Mouse (Mus musculus): ENCODE results near the gene Lrrc27.

Gene Lrrc27

DNA sequence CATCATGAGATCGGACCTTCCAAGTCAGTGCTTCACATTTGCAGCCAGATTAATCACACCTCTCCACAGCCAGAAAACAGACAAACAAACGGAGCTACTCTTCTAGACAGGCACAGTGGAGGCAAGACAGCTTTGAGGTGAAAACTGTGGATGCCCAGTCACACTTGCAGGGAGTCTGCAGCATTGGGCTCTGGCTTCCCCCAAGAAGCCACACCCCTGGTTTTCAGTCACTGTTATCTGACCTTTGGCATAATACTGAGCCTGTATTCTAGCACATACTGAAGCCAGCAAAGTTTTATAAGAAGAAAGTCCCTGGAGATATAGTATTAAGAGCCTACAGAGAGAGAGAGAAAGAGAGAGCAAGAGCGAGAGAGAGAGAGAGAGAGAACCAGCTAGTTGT is 26.6 kb downstream of the Lrrc27 start:
- no peak for DNase-seq (ENCODE audit: low spot score in 2 of 2)

DNA sequence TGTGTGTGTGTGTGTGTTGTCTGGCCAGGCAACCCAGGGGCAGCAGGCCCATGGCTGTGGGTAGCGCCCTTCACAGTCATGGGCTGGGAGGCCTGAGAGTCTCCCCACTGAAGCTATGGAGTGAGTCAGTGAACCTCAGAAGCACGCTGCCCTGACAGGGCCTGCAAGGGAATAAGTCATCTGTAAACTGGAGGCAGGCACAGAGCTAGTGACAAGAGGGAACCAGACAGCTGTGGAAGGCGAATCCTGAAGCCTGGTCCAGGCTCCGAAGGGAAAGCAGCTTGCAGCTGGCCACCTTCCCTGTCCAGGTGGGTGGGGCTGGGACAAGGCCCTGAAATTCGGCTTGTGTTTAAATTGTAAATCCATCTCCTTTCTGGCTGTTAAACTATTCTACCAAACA is 33.3 kb downstream of the Lrrc27 start:
- no peak for DNase-seq (ENCODE audit: low spot score in 2 of 2)

- no peak for DNase-seq (ENCODE audit: low spot score in 2 of 2)
These were observed 34.4 kb downstream of the Lrrc27 start for GRCm38 (mm10) chr7:139246931-139247880.

- DNase-seq (ENCODE audit: low spot score in 2 of 2), result peak; percentile 51 to 73
These were observed 35.3 kb downstream of the Lrrc27 start, which contains the start of gene Pwwp2b for GRCm38 (mm10) chr7:139247881-139248614. Pwwp2b (plus strand) TSS chr7:139248482.

GRCm38 (mm10) chr7:139248615-139249405 is 36.0 kb downstream of the Lrrc27 start:
- peak; percentile 25 to 43 for DNase-seq (ENCODE audit: low spot score in 2 of 2)

- no peak for DNase-seq (ENCODE audit: low spot score in 2 of 2)
These were observed 36.8 kb downstream of the Lrrc27 start for GRCm38 (mm10) chr7:139249406-139250210.

GRCm38 (mm10) chr7:139251881-139252301 is 39.1 kb downstream of the Lrrc27 start:
- no peak for DNase-seq (ENCODE audit: low spot score in 2 of 2)

- DNase-seq (ENCODE audit: low spot score in 2 of 2), result no peak
These were observed 39.8 kb downstream of the Lrrc27 start for GRCm38 (mm10) chr7:139252566-139252965.

GRCm38 (mm10) chr7:139252986-139253385 is 40.2 kb downstream of the Lrrc27 start:
- DNase-seq (ENCODE audit: low spot score in 2 of 2), result no peak

DNA sequence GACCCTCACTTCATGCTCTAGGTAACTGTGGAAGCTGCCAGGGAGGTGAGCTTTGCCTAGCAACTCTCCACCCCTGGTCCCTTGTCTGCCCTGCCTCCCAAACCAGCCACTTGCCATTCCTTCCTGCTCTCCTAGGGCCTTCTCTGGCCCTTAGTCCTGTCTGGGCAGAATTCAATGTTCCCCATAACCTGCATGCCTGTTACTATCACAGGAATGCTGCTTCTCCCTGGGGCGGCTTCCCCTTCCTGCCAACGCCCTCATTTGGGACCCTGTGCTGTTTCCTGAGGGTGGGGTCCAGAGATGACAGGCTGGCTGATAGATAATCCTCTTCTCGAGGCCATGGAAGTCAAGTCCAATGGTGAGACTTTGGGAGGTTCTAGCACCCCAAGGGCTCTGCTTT is 40.7 kb downstream of the Lrrc27 start:
- DNase-seq (ENCODE audit: low spot score in 2 of 2), result no peak

GRCm38 (mm10) chr7:139254626-139255025 is 41.8 kb downstream of the Lrrc27 start:
- no peak for DNase-seq (ENCODE audit: low spot score in 2 of 2)

DNA sequence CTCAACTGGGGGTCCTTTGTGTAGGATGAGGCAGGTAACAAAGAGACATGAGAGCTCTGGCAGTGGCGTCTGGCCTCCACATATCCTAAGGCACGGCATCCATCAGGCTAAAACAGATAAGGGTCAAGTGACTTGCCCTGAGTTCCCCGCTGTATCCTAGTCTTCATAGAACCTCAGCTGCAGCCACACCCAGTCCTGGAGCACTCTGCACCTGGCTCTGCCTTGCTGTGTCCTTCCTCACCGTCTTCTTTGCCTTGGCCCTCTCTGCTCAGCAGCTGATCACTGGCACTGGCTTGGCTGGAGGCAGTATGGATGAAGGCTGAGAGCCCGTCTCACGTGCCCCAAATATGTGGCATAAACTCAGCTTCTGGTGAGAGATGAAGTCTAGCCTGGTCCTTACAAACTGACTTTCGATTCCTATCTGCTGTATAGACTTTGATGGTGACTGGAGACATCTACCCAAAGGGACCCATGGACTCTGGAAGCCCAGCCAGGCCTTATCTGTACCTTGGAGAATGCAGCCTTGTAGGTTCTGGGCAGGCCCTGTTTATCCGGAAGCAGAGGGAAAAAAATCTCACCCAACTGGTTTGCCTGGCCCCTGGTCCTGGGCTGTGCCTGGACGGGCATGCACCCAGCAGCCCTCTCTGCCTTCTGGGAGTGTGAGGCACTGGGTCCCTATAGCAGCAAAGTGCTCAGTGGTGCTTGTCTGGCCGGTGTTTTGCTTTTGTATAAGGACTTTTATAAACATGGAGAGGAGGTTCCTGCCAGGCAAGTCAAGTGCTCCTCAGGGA is 45.2 kb downstream of the Lrrc27 start:
- DNase-seq (ENCODE audit: low spot score in 2 of 2), result no peak

GRCm38 (mm10) chr7:139264337-139264736 is 51.5 kb downstream of the Lrrc27 start:
- no peak for DNase-seq (ENCODE audit: low spot score in 2 of 2)

DNA sequence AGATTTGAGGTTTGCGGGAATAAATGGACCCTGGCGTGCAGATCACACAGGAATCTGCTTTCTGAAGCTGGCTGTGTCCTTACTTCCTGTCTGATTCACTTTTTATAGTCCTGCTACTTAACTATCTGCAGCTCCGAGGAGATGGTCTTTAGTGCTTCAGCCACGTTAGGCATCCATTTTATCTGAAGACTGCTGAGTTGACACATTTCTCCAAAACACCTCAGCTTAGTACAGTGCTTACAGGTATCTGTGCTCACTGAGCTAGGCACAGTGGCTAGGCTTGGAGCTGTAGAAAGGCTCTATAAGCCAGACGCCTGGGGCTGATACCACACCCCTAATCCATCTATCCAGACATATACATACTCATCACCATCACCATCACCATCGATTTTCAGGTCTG is 52.8 kb downstream of the Lrrc27 start:
- DNase-seq (ENCODE audit: low spot score in 2 of 2), result no peak

GRCm38 (mm10) chr7:139266431-139266830 is 53.6 kb downstream of the Lrrc27 start:
- DNase-seq (ENCODE audit: low spot score in 2 of 2), result no peak

DNA sequence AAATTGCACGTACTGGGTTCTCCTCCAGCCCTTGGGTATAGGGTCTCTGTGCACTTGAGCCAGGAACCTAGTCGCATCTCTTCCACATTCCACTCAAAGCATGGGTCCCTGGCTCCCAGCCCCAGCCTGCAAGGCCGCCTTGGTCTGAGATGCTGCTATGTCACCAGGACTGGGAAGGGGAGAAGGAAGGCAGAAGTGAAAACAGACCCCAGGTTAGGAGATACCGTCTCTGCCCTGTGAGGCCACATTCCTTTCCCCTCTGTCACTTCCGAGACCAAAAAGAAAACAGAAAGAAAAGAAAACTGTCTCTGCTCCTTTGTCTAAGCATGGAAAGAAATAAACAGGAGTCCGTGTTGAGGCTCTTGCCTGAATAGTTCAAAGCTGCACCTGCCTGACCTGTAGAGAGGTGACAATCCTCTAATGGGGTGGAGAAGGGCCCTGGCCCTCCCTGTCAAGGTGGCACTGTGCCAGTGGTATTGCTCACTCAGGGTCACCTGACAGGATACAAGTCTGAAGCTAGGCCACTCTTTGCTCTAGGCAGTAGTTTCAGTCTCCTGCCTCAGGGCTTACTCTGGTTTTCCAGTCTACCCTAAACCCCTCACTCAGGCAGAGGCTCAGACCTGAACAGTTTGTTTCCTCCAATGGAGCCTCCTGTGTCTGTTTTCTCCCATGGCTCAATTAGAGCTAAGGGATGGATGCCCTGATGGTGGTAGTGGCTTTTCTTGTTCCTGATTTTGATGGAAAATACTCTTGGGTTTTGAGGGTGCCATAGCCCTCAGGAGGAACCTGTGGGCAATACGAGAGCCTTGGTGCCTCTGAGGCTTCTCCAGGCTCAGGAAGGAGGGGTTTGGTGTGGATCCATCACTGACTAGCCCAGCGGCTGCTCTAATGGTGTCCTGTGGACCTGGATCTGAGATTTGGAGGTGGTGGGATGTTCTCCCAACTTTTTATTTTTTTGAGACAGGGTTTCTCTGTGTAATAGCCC is 54.4 kb downstream of the Lrrc27 start:
- DNase-seq (ENCODE audit: low spot score in 2 of 2), result no peak

GRCm38 (mm10) chr7:139270738-139271137 is 58.0 kb downstream of the Lrrc27 start:
- DNase-seq (ENCODE audit: low spot score in 2 of 2), result no peak

- no peak for DNase-seq (ENCODE audit: low spot score in 2 of 2)
These were observed 59.1 kb downstream of the Lrrc27 start for GRCm38 (mm10) chr7:139271871-139272270.

Data from spleen, postnatal 10 days (tissue).